Mouse (Mus musculus): ENCODE data around the gene Ubash3a.

The Ubash3a gene

DNA sequence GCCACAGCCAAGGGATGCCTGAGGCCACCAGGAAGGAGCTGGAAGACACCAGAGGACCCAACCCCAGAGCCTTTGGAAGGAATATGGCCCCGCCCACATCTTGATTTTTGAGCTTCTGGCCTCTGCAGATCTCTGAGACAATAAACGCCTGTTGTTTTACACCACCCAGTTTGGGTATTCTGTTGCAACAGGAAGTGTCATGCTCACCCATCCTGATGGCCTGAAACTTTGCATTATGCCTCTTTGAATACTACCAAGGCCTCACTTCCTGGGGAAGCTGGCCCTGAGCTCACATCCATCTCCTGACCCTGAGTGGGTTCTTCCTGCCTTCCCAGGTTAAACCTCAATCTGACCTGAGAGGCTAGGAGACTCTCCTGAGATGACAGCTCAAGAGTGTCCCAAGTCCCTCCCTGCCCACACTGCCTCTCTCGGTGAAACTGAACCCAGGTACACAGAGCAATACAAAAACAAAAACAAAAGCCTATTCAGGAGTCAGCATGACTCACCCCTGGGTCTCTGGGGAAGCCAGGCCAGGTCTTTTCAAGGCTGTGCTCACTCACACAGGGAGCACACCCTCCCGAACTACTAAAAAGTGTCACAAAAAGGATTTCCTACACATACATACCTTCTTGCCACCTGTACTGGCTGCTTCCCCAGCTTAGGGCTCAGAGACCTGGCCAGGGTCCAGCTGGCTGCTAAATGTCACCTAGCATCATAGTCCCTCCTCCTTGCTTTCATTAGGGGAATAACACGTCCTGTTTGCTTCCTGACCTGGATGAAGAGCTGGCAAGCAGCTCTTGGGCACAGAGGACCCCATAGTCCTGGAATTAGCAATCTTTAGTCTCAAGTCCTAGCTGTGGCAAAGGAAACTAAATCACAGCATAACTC is 8.6 kb downstream of the Ubash3a start:
- in situ Hi-C loops (cut with MseI, MboI) = no loop called here

DNA sequence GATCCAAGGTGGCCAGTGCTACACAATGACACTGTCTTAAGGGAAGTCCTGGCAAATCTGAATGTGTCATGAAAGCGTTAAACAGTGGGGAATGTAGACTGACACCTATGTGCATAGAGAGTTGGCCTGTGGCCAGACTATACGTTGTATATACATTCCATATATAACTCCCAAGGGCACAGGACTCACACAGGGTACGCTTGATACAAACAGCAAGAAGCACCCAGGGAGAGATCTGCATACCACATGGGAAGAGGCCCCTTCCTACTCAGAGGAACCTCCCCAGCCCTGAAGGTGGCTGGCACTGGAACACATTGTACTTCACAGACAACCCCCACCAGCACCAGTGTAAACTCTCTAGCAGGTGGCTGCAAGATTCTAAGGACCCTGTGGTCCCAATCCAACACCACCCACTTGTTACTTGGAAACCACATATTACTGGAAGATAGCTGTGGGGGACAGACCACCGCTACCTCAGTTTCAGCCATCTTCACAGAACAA is 15.2 kb downstream of the Ubash3a start:
- in situ Hi-C loops (cut with MseI, MboI) = no loop called here

DNA sequence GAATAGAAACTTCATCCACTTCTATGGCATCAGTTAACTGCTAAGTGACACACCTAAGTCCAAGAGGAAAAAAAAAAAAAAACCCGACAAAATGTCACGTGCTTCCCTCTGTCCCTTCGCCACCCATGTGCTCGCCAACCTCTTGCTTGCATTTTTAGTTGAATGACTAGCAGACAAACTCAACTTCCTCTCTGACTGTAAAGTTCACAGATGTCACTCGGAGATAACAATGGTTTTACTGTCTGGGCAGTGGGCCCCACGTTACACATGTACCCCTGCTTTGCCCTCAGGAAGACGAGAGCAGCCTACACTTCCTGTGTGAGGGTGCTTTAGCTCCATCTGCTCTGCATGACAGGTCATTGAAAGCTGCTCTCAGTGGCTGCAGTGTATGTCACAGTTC is 16.2 kb downstream of the Ubash3a start:
- in situ Hi-C loops (cut with MseI, MboI) = no loop called here

DNA sequence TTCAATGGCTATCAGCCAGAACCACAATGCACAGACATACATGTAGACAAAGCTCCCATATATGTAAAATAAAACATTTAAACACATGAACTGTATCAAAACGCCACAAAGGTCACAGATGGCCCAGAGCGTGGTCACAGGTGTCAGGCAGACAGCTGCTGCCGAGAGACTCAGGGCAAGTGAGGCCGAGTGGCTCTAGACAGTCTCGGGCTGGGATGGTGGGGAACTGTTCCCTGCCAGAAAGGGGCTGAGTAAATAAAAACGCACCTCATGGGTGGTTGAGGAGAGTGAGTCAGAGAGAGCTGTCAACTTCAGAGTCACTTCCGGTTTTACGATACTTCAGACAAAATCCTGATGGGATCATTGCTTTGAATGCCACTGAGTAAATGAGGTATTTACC is 16.9 kb downstream of the Ubash3a start:
- in situ Hi-C loops (cut with MseI, MboI) = no loop called here

DNA sequence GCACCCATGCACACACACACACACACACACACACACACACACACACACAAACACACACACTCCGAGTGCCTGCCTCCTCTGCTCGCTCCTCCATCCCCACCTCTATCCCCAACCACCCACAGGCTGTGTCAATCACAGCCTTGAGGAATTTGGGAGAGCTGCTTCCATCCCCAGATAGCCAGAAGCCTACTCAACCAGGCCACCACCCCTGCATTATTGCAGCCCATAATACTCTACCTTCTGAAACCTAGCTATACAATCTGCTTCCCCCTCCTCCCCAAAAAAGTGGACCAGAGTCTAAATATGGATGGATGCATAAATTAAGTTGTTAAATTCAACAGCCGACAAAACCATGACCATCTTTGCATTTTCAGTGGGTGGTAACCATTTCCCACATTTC is 18.7 kb downstream of the Ubash3a start:
- in situ Hi-C loops (cut with MseI, MboI) = loop anchor here in 1 of 2 experiments (25.0 kb wide), 1 partner anchor 89 kb away; the partner anchor contains the start of genes Tff2 and Tff3

DNA sequence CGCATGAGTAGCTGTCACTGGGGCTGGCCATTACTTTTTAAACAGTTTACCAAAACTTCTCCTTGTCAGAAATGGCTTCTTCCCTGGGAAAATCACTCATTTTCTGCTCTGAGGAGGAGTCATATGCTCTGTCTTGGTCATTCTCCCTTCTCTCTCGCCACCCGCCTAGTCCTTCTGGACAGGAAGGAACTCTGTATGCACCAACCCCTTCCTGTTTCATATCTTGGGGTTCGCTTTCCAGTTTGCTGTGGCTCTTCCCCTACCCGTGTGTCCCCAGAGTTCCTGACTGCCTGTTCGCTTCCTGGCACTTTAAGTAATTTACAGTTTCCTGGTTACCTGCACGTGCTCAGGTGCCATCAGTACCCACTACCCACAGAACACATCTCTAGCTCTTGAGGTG is 19.3 kb downstream of the Ubash3a start:
- in situ Hi-C loops (cut with MseI, MboI) = loop anchor here in 1 of 2 experiments (25.0 kb wide), 1 partner anchor 90 kb away; the partner anchor contains the start of genes Tff2 and Tff3

DNA sequence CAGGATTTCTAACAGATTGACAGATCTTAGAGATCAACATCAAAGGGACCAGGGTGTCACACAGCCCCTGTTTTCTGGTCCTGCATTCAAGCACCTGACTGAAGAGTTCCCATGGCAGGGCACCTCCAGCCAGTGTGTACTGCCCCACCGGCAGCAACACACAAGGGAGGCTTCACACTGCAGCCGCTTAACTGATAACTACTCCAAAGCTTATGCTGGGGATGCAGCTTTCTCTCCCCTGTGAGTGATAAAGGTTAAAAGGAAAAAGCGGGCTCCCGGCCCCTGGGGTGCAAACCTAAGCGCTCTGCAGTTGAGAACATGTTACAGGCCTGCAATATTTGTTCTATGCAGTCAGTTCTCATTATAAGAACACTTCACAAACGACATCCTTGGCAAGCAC is 24.1 kb downstream of the Ubash3a start:
- in situ Hi-C loops (cut with MseI, MboI) = loop anchor here in 1 of 2 experiments (25.0 kb wide), 1 partner anchor 94 kb away; the partner anchor contains the start of genes Tff2 and Tff3

DNA sequence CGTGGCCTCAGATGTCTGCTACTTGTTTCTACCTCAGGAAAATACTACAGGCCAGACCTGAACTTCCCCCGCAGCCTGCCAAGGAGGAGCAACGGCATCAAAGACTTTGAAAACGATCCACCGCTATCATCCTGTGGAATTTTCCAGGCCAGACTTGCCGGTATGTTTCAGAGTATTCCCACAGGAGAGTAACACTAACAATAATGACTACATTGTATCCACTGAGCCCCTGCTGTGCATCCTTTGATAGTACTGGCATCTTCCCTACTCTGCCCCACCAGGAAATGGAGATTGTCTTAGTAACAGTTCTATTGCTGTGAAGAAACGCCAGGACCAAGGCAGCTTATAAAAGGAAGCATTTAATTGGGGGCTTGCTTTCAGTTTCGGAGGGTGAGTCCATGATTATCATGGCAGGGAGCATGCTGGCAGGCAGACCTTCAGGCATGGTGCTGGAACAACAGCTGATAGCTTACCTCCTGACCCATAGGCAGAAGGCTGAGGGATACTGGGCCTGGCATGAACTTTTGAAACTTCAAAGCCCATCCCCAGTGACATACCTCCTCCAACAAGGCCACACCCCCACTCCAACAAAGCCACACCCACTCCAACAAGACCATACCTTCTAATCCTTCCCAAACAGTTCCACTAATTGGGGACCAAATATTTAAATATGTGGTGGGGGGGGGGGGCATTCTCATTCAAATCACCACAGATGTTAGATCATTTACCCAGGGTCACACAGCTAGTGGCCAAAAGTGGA is 24.8 kb downstream of the Ubash3a start:
- in situ Hi-C loops (cut with MseI, MboI) = loop anchor here in 1 of 2 experiments (25.0 kb wide), 1 partner anchor 95 kb away; the partner anchor contains the start of genes Tff2 and Tff3

DNA sequence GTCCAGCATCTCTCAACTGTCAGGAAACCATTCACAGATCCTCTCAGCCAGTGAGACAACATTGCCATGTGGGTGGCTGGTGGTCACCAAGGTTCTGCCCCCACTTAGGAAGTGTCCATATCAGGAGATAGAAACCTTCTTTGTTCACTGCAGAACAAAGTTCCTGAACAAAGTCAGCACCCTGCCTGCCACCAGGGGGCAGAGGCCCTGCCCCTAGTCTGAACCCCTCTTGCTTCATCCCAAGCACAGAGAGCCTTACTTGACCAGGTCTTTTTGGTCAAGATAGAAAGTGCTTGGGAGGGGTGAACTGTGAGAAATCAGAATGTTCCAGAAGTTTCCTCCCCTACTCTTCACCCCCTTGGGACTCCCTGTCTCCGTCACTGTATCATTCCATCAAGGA is 28.2 kb downstream of the Ubash3a start:
- in situ Hi-C loops (cut with MseI, MboI) = loop anchor here in 1 of 2 experiments (25.0 kb wide), 1 partner anchor 99 kb away; the partner anchor contains the start of genes Tff2 and Tff3

DNA sequence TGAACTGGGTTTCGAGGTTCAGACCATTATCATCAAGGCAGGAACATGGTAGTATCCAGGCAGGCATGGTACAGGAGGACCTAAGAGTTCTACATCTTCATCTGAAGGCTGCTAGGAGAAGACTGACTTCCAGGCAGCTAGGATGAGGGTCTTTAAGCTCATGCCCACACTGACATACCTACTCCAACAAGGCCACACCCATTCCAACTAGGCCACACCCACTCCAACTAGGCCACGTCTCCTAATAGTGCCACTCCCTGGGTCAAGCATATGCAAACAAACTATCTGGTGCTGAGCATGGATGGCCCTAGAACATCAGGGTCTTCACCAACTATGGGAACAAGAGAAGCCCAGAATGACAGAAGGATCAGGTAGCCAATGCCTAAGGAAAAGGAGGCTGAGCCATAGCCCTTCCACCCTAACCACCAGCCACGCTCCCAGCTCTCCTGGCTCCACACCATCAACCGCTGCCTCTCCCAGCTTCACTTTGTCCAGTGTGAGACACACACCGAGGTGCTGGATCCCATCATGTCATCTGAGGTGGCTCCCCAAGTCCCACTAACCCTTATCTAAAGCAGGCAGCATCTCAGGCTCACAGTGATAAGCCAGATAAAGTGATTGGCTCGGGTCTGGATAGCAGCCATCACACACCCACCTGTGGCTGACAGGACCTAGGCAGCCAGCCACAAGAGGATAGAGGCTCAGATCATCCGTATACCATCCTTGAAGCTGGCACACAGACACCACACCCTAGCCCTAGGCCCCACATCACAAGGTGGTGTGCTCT is 30.8 kb downstream of the Ubash3a start:
- in situ Hi-C loops (cut with MseI, MboI) = loop anchor here in 1 of 2 experiments (25.0 kb wide), 1 partner anchor 101 kb away; the partner anchor contains the start of genes Tff2 and Tff3

DNA sequence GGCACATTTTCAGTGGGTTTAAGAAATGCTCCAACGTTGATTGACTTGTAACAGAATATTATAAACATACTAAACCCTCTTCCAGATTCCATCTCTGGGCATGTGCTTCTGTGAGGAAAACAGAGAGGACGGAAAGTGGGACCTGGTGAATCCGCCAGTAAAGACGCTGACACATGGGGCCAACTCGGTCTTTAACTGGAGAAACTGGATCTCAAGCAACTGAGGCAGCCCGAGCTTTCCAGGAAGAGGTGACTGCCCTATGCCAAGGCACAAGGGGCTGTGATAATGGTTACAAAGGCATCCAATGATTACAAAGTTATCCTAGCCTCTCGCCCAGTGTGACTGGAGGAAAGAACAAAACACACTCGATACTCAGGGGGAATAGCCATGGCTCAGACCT is 33.5 kb downstream of the Ubash3a start:
- in situ Hi-C loops (cut with MseI, MboI) = loop anchor here in 1 of 2 experiments (25.0 kb wide), 1 partner anchor 104 kb away; the partner anchor contains the start of genes Tff2 and Tff3

DNA sequence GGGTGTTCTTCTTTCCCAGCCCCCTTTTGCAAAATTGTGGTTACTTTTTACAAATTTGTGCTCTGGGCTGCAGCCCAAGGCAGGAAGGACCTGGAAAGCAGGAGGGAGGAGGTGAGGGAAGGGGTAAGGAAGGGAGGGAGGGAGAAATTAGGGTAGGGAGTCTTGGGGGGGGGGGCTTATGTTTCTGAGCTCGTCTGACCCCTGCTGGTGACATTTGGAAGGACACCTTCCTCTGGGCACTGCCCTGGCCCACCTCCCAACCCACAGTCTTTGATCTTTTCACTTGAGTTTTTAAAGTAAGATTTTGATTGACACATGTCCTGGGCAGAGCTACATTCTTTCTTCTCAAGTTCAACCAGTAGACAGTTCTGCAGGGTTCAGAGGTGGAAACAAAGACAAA is 35.1 kb downstream of the Ubash3a start:
- in situ Hi-C loops (cut with MseI, MboI) = loop anchor here in 1 of 2 experiments (25.0 kb wide), 1 partner anchor 105 kb away; the partner anchor contains the start of genes Tff2 and Tff3

DNA sequence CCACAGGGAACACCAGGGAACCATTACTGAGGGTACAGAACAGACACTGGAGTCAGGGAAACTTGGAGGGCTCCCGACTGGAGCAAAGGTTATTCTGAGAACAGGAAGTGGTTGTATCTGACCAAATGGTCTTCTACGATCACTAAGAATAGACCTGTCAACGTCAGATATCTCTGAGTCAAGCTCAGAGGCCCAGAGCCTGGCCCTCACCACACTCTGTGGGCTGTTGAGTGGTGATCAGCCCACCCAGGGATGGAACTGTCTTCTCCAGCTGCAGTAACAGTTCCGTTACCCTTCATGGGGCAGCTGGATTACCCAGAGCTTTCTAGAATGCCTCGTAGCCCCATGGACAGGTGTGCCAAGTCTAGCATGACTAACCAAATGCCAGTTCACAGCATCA is 37.6 kb downstream of the Ubash3a start:
- in situ Hi-C loops (cut with MseI, MboI) = loop anchor here in 1 of 2 experiments (25.0 kb wide), 1 partner anchor 108 kb away; the partner anchor contains the start of genes Tff2 and Tff3

DNA sequence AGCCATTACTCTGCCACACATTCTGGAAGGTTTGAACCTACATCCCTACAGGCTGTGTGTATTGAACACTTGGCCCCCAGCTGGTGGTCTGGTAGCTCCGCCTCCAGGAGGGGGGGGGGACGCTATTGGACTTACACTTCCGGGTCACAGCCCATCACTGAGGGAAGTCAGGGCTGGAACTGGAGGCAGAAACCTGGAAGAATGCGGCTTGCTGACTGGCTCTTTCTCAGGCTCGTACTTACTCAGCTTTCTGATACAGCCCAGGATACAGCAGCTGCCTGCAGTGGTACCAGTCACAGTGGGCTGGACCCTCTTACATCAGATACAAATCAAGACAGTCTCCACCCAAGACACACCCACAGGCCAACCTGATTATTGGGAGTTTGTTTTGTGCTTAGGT is 39.5 kb downstream of the Ubash3a start:
- in situ Hi-C loops (cut with MseI, MboI) = loop anchor here in 1 of 2 experiments (25.0 kb wide), 1 partner anchor 110 kb away; the partner anchor contains the start of genes Tff2 and Tff3

DNA sequence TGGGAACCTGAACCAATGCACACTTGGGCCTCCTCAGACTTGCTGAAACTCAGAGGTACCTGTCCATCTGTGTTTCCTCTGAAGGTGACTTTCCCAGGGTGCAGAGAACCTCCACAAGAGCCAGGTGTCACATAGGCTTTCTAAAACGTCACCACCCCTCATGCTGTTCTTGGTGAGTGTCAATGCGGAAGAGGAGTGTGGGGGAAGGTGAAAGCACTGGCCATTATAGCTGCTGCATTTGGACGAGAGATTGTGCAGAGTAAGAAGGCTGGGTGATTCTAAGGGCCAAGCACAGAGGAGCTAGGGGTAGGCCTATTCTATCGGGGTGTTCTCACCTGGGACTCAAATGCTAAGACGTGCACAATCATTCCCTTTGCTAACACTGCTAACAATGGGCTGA is 46.3 kb downstream of the Ubash3a start:
- in situ Hi-C loops (cut with MseI, MboI) = no loop called here

DNA sequence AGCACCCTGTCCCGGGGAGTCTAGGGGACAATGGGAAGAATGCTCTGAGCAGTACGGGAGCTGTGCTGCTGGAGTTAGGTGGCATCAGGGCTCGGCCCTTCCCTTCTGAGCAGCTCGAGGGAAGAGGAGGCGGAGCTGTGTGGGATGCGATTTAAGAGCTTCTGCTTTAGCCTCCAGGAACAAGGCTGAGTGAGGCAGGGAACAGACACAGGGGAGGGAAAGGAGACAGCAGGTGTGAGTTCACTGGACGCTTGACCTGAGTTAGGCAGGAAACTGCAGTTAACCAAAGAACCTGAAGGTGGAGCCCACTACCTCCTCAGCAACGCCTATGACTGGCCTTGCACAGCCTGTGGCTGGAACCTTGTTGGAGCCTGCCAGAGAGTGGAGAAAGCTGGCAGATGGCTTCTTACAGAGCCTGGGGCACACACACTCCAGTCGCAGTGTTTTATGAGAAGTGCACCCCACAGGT is 46.8 kb downstream of the Ubash3a start:
- in situ Hi-C loops (cut with MseI, MboI) = no loop called here

DNA sequence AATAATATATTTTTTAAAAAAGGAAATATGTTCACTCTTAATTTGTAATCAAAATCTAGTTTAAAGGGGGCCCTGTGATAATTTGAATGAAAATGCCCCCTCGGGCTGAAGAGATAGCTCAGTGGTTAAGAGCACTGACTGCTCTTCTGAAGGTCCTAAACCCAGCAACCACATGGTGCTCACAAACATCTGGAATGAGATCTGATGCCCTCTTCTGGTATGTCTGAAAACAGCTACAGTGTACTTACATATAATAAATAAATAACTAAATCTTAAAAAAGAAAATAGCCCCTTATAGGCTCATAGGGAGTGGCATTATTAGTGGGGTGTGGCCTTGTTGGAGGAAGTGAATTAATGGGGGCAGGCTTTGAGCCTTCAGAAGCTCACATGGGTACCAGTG is 49.5 kb downstream of the Ubash3a start:
- in situ Hi-C loops (cut with MseI, MboI) = loop anchor here (5.0 kb wide), 2 partner anchors 35 to 40 kb away; no protein-coding TSS in a partner anchor

DNA sequence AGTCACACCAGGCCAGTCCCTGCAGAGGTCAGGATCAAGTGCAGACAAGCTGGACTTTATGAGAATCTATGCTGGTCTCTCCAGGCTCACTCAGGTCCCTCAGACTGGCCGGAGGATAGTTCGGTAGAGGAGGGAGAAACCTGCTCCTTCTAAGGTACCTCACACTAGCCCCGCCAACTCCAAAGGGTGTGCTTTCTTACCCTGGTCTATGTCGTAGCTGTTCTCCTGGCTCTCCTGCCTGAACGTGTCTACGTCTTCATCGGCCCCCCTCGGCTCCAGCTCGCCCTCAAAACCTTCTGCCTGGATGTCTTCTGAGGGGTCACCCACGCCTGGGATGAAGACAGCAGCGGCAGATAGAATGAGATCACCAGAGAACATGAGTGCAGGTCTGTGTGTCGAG is 50.2 kb downstream of the Ubash3a start:
- in situ Hi-C loops (cut with MseI, MboI) = loop anchor here (5.0 kb wide), 2 partner anchors 34 to 39 kb away; no protein-coding TSS in a partner anchor

DNA sequence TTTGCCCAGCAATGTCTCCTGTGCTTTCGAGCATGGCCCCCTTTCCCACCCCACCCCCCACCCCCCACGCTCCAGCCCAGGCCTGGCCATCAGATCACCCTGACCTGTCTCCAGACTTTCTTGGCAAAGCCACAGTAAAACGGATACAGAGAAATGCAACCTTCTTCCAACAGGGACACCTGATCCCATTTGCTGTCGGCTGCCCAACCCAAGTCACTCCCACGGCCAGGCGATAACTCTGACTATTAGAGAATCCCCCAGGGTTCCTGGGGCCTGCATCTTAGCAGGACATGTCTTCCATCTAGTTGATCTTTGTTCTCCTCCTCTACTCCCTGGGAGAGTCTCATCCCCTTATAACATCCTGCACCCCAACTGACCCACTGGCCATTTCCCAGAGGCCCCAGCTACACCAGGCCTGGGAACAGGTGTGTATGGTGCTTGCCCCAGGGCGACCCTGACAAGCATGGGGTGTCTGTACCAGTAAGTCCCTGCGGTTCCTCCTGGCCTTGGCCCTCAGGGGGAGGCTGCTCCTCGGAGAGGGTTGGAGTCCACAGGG is 50.7 kb downstream of the Ubash3a start:
- in situ Hi-C loops (cut with MseI, MboI) = loop anchor here (5.0 kb wide), 2 partner anchors 34 to 39 kb away; no protein-coding TSS in a partner anchor

DNA sequence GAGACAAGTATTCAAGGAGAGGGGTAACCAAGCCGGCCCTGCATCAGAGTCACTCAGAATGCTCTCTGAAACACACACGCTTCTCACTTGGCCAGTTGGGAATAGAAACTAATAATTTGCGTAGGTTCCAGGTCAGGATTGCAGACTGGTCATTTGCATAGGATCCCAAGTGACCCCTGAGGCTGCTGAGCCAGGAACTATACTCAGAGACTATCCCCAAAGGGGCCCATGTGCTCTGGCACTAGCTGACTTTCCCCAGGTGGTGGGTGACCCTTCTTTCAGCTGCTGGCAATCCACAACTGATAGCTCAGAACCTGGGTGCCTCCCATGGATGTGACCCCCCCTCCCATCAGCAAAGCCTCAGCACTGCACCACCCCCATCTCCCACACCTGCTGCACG is 51.5 kb downstream of the Ubash3a start:
- in situ Hi-C loops (cut with MseI, MboI) = loop anchor here (5.0 kb wide), 2 partner anchors 33 to 38 kb away; no protein-coding TSS in a partner anchor
